Mouse (Mus musculus): ENCODE results near the gene Adamts20.

GRCm38 (mm10) chr15:94259497-94259896 is 205.7 kb downstream of the Adamts20 start:
- no peak for TF ChIP-seq CTCF (IDR thresholded peaks at IDR 0.05; ENCODE audit: low read depth, low read length)
- TF ChIP-seq POLR2AphosphoS5 (IDR thresholded peaks at IDR 0.05; ENCODE audit: insufficient replicate concordance, low read depth, low read length), result no peak
- no peak for TF ChIP-seq TAL1 (conservative IDR thresholded peaks at IDR 0.05; ENCODE audit: low read depth, low read length)
- TF ChIP-seq GATA1 (IDR thresholded peaks at IDR 0.05; ENCODE audit: borderline replicate concordance, low read length), result no peak
- no peak for TF ChIP-seq GATA2 (IDR thresholded peaks at IDR 0.05; ENCODE audit: borderline replicate concordance, low read depth, low read length)
